Mouse (Mus musculus) kidney, adult 2 months (tissue): ENCODE data around the gene Arhgdib.

Experiments
- CTCF ChIP-seq: fragments of 200-500 bp; conservative IDR thresholded peaks from 2 replicates; pipeline ENCODE4 v1.5.1; 2011; ENCODE audit warnings: low read depth, mild to moderate bottlenecking, control low read depth, low read length, moderate library complexity, mixed read lengths; ENCODE audit not compliant: insufficient read depth, insufficient read length
- POLR2A ChIP-seq: fragments of 200-500 bp; IDR thresholded peaks from one replicate; pipeline ENCODE4 v1.6.1; 2011; ENCODE audit warnings: low read depth, low read length, control low read depth

DNA sequence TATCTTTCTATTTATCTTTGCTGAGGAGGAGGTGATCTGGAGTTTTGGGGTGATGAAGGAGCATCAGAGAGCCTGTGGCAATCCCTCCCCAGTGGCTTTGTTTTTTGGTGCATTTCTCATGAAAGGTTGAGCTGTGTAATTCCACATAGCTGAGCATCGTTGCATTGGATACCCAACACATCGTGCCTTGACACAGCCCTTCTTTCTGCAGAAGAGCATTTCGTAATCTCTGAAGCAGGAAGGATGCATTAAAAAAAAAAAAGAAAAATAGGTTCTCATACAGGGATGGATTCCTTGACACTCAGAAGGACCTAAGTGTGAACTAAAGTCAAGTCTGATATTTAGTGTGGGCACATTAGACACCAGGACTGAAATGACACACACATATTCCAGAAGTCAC is 13.5 kb upstream of the Arhgdib start:
- TF ChIP-seq CTCF (no peak), POLR2A (no peak)
